Mouse (Mus musculus): Measurements from ENCODE around the gene Gm39653. TPM values are rescaled to one million over a fixed set of nuclear protein-coding genes. Genes with fewer than 3 reads are reported as not detected.
"Not testable (repeated sequence)": the region's sequence is repeated elsewhere in the genome, so short reads cannot be mapped to it uniquely, and the experiment has no call there.

Gm39653 gene
- polyA plus RNA-seq, 1 experiment, result not detected

GRCm38 (mm10) chr1:63579153-63579552 is 36.6 kb upstream of the Gm39653 start:
- H3K36me3 ChIP-seq (ENCODE audit: control insufficient read depth, insufficient read depth, low read length), result no peaks in the 10 kb centered on the region
- TF ChIP-seq POLR2A (IDR thresholded peaks at IDR 0.05; ENCODE audit: control insufficient read depth, low read depth, low read length) (no peak), CTCF (IDR thresholded peaks at IDR 0.05; ENCODE audit: control insufficient read depth, insufficient read depth, insufficient replicate concordance, low read depth, low read length) (no peak)

GRCm38 (mm10) chr1:63586869-63587268 is 28.9 kb upstream of the Gm39653 start:
- Histone ChIP-seq H3K36me3 (ENCODE audit: control insufficient read depth, insufficient read depth, low read length) (no peaks in the 10 kb centered on the region), H3K27me3 (ENCODE audit: control insufficient read depth, insufficient read depth, low read length) (no peaks in the 10 kb centered on the region), H3K27ac (ENCODE audit: control insufficient read depth, insufficient read depth, low read depth, low read length) (no peak overlapping the region), H3K4me1 (ENCODE audit: control insufficient read depth, insufficient read depth, low read length) (no peaks in the 10 kb centered on the region; the same call in 1 of the 2 replicates), H3K4me3 (ENCODE audit: control insufficient read depth, low read depth, low read length) (no peak overlapping the region)
- TF ChIP-seq CTCF (IDR thresholded peaks at IDR 0.05; ENCODE audit: control insufficient read depth, insufficient read depth, insufficient replicate concordance, low read depth, low read length) (no peak), POLR2A (IDR thresholded peaks at IDR 0.05; ENCODE audit: control insufficient read depth, low read depth, low read length) (no peak)

More at GRCm38 (mm10) chr1:63579153-63579552, 36.6 kb upstream of the Gm39653 start:
- H3K4me1 ChIP-seq (ENCODE audit: control insufficient read depth, insufficient read depth, low read length), result no peaks in the 10 kb centered on the region
- no peak overlapping the region for H3K4me3 ChIP-seq (ENCODE audit: control insufficient read depth, low read depth, low read length)
- H3K27me3 ChIP-seq (ENCODE audit: control insufficient read depth, insufficient read depth, low read length), result no peaks in the 10 kb centered on the region
- no peak overlapping the region for H3K27ac ChIP-seq (ENCODE audit: control insufficient read depth, insufficient read depth, low read depth, low read length)

GRCm38 (mm10) chr1:63603870-63604500 is 11.8 kb upstream of the Gm39653 start:
- Histone ChIP-seq H3K36me3 (ENCODE audit: control insufficient read depth, insufficient read depth, low read length) (no peaks in the 10 kb centered on the region), H3K4me1 (ENCODE audit: control insufficient read depth, insufficient read depth, low read length) (no peaks in the 10 kb centered on the region), H3K27me3 (ENCODE audit: control insufficient read depth, insufficient read depth, low read length) (no peaks in the 10 kb centered on the region), H3K4me3 (ENCODE audit: control insufficient read depth, low read depth, low read length) (no peak overlapping the region), H3K27ac (ENCODE audit: control insufficient read depth, insufficient read depth, low read depth, low read length) (no peak overlapping the region)
- TF ChIP-seq POLR2A (IDR thresholded peaks at IDR 0.05; ENCODE audit: control insufficient read depth, low read depth, low read length) (no peak), CTCF (IDR thresholded peaks at IDR 0.05; ENCODE audit: control insufficient read depth, insufficient read depth, insufficient replicate concordance, low read depth, low read length) (no peak)

- TF ChIP-seq POLR2A (IDR thresholded peaks at IDR 0.05; ENCODE audit: control insufficient read depth, low read depth, low read length) (no peak), CTCF (IDR thresholded peaks at IDR 0.05; ENCODE audit: control insufficient read depth, insufficient read depth, insufficient replicate concordance, low read depth, low read length) (no peak)
- Histone ChIP-seq H3K27ac (ENCODE audit: control insufficient read depth, insufficient read depth, low read depth, low read length) (no peak overlapping the region), H3K4me3 (ENCODE audit: control insufficient read depth, low read depth, low read length) (no peak overlapping the region), H3K4me1 (ENCODE audit: control insufficient read depth, insufficient read depth, low read length) (peaks cover 3% of the 10 kb centered on the region; the same call in 1 of the 2 replicates), H3K36me3 (ENCODE audit: control insufficient read depth, insufficient read depth, low read length) (no peaks in the 10 kb centered on the region), H3K27me3 (ENCODE audit: control insufficient read depth, insufficient read depth, low read length) (no peaks in the 10 kb centered on the region)
Measured at GRCm38 (mm10) chr1:63609613-63610012, 6.2 kb upstream of the Gm39653 start.

GRCm38 (mm10) chr1:63614594-63614993 is 1.2 kb upstream of the Gm39653 start:
- TF ChIP-seq CTCF (IDR thresholded peaks at IDR 0.05; ENCODE audit: control insufficient read depth, insufficient read depth, insufficient replicate concordance, low read depth, low read length), result no peak
- no peak for TF ChIP-seq POLR2A (IDR thresholded peaks at IDR 0.05; ENCODE audit: control insufficient read depth, low read depth, low read length)
- Histone ChIP-seq H3K36me3 (ENCODE audit: control insufficient read depth, insufficient read depth, low read length) (no peaks in the 10 kb centered on the region), H3K27me3 (ENCODE audit: control insufficient read depth, insufficient read depth, low read length) (no peaks in the 10 kb centered on the region), H3K27ac (ENCODE audit: control insufficient read depth, insufficient read depth, low read depth, low read length) (no peak overlapping the region), H3K4me3 (ENCODE audit: control insufficient read depth, low read depth, low read length) (no peak overlapping the region), H3K4me1 (ENCODE audit: control insufficient read depth, insufficient read depth, low read length) (peaks cover 3% of the 10 kb centered on the region; the same call in 1 of the 2 replicates)

- H3K36me3 ChIP-seq (ENCODE audit: control insufficient read depth, insufficient read depth, low read length), result no peaks in the 10 kb centered on the region
- no peaks in the 10 kb centered on the region for H3K4me1 ChIP-seq (ENCODE audit: control insufficient read depth, insufficient read depth, low read length)
- H3K27ac ChIP-seq (ENCODE audit: control insufficient read depth, insufficient read depth, low read depth, low read length), result no peak overlapping the region
- no peaks in the 10 kb centered on the region for H3K27me3 ChIP-seq (ENCODE audit: control insufficient read depth, insufficient read depth, low read length)
- no peak for TF ChIP-seq POLR2A (IDR thresholded peaks at IDR 0.05; ENCODE audit: control insufficient read depth, low read depth, low read length)
- TF ChIP-seq CTCF (IDR thresholded peaks at IDR 0.05; ENCODE audit: control insufficient read depth, insufficient read depth, insufficient replicate concordance, low read depth, low read length), result no peak
- H3K4me3 ChIP-seq (ENCODE audit: control insufficient read depth, low read depth, low read length), result no peak overlapping the region
Measured at GRCm38 (mm10) chr1:63628211-63628610, 12.4 kb downstream of the Gm39653 start.

- H3K4me1 ChIP-seq (ENCODE audit: control insufficient read depth, insufficient read depth, low read length); H3K4me3 ChIP-seq (ENCODE audit: control insufficient read depth, low read depth, low read length); H3K27ac ChIP-seq (ENCODE audit: control insufficient read depth, insufficient read depth, low read depth, low read length); H3K27me3 ChIP-seq (ENCODE audit: control insufficient read depth, insufficient read depth, low read length); H3K36me3 ChIP-seq (ENCODE audit: control insufficient read depth, insufficient read depth, low read length): not testable (repeated sequence)
Measured at GRCm38 (mm10) chr1:63630390-63630789, 14.6 kb downstream of the Gm39653 start.

- no peaks in the 10 kb centered on the region for H3K4me1 ChIP-seq (ENCODE audit: control insufficient read depth, insufficient read depth, low read length)
- TF ChIP-seq POLR2A (IDR thresholded peaks at IDR 0.05; ENCODE audit: control insufficient read depth, low read depth, low read length), result no peak
- TF ChIP-seq CTCF (IDR thresholded peaks at IDR 0.05; ENCODE audit: control insufficient read depth, insufficient read depth, insufficient replicate concordance, low read depth, low read length), result no peak
- no peaks in the 10 kb centered on the region for H3K27me3 ChIP-seq (ENCODE audit: control insufficient read depth, insufficient read depth, low read length)
- H3K36me3 ChIP-seq (ENCODE audit: control insufficient read depth, insufficient read depth, low read length), result no peaks in the 10 kb centered on the region
- H3K27ac ChIP-seq (ENCODE audit: control insufficient read depth, insufficient read depth, low read depth, low read length), result no peak overlapping the region
- no peak overlapping the region for H3K4me3 ChIP-seq (ENCODE audit: control insufficient read depth, low read depth, low read length)
Measured at GRCm38 (mm10) chr1:63639921-63640320, 24.2 kb downstream of the Gm39653 start.
